Mouse (Mus musculus): ENCODE data around the gene Gja5. TPM values are rescaled to one million over a fixed set of nuclear protein-coding genes. Genes with fewer than 3 reads are reported as not detected.
A peak's percentile ranks its signal among the peaks of the same experiment; 100 is the strongest.

Gja5 gene
- polyA plus RNA-seq, 1 experiment from 2014 or later: 0.13 TPM

DNA sequence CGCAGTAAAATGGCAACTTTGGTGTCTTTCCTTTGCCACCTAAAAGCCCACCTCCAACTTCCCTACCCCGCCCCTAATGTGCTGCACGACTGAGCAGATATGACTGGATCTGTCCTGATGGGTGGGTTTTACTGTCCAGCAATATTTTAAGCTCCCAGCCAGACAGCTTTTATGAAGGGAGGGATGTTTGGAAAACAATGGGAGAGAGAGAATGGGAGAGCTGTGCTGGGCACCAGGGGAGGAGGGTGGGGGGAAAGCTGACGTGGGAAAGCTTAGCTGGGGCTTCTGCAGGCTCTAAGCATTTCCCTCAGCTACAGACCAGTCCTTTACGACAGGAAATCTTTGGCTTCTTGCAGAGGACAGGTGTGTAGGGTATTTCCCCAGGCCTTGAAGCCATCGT lies 21.4 kb downstream of the Gja5 start, which contains the start of gene Gja8:
TSS of gene Gja8 (minus strand) at position 101 of the 400 bp plus-strand sequence.
- no peak for TF ChIP-seq CTCF (IDR thresholded peaks at IDR 0.05)
- CTCF ChIA-PET: interaction anchor here (1.6 to 2.1 kb wide), 2 partner anchors 11 to 13 kb away, joined by 3 to 10 read pairs; no protein-coding TSS in a partner anchor
- in situ Hi-C loops (cut with MboI; ENCODE audit: low pct_unique_long_range_greater_than_20kb): no loop called here
- POLR2A ChIA-PET: interaction anchor here (0.7 kb wide), 1 partner anchor 378 kb away, joined by 3 read pairs; no protein-coding TSS in a partner anchor
- ATAC-seq (no peak), DNase-seq (ENCODE audit: low read depth, low spot score) (no peak)
- peaks cover 1% of the 10 kb centered on the region for H3K27me3 ChIP-seq

DNA sequence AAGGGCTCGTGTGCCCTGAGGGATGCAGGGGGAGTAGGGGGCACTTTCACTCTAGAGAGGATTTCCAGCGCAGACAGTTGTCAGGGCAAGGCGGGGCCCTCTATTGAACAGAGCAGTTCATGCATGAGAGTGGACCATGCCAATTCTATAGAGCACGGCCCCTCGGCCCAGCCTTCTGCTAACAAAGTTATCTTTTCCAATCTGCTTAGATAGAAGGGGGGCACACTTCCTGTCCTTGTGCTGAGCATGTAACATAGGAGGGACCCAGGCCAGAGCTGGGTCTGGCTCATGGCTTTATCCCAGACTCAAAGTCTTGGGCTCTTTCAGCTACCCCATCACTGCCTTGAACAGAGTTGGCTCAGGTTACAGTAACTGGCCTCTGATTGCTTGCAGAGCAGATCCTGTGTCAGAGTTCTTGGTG lies 26.8 kb downstream of the Gja5 start:
- ChIA-PET CTCF (interaction anchor here (1.5 kb wide), 1 partner anchor 11 kb away, joined by 3 read pairs; no protein-coding TSS in a partner anchor), POLR2A (no interaction called here)
- ATAC-seq: no peak
- no peak for TF ChIP-seq CTCF (IDR thresholded peaks at IDR 0.05)
- no peak for DNase-seq (ENCODE audit: low read depth, low spot score)
- in situ Hi-C loops (cut with MboI; ENCODE audit: low pct_unique_long_range_greater_than_20kb): no loop called here
- no peaks in the 10 kb centered on the region for H3K27me3 ChIP-seq

DNA sequence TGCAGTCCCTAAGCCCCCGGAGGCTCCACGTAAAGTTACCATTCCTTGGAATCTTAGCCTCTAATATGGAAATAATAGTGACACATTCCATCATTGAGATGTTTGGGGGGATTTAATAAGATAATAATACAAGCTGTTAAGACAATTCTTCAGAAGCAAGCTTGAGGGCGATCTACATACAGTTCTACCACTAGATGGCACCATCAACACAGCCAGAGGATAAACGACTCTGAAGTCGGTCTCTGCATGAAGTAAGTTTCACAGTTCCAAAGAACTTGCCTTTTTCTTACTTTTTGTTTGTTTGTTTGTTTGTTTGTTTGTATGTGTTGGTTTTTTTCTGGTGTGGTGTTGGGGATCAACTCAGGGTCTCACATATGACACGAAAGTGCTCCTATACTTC lies 31.7 kb downstream of the Gja5 start:
- in situ Hi-C loops (cut with MboI; ENCODE audit: low pct_unique_long_range_greater_than_20kb): loop anchor here (5.0 kb wide), 4 partner anchors 141 to 651 kb away; no protein-coding TSS in a partner anchor

DNA sequence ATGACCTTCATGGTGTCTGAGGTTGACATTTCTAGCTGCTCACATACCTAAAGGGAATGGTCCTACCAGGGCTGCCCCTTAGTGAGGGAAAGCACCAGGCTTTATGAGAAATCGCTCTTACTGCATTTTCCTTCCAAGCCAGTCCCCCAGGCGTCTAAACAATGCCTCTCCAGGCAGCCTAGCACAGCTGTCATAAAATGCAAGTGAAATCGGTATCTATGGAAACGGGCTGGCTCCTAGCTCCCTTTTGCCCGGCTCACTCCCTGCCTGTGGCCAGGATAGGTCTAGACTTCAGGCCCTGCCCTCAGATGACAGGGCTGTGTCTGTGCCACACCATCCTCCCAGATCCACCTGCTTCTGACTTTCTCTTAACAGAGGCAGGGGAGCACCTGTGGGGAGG lies 33.1 kb downstream of the Gja5 start:
- TF ChIP-seq CTCF (IDR thresholded peaks at IDR 0.05): no peak
- CTCF ChIA-PET: interaction anchor here (0.8 to 3.0 kb wide), 8 partner anchors 139 to 403 kb away, joined by 3 to 18 read pairs (median 5); no protein-coding TSS in a partner anchor
- no peak for ATAC-seq
- POLR2A ChIA-PET: no interaction called here
- H3K27me3 ChIP-seq: no peaks in the 10 kb centered on the region
- no peak for DNase-seq (ENCODE audit: low read depth, low spot score)
- in situ Hi-C loops (cut with MboI; ENCODE audit: low pct_unique_long_range_greater_than_20kb): loop anchor here (5.0 kb wide), 4 partner anchors 140 to 650 kb away; no protein-coding TSS in a partner anchor

More for the DNA sequence above, 31.7 kb downstream of the Gja5 start:
- H3K27me3 ChIP-seq: no peaks in the 10 kb centered on the region
- peak; percentile 96 for TF ChIP-seq CTCF (IDR thresholded peaks at IDR 0.05)
- ChIA-PET POLR2A (no interaction called here), CTCF (interaction anchor here (0.7 to 3.0 kb wide), 16 partner anchors 9 to 649 kb away, joined by 3 to 18 read pairs (median 4); partner anchors contain the start of gene Gja8)
- DNase-seq (ENCODE audit: low read depth, low spot score) (peak; percentile 39), ATAC-seq (no peak)

DNA sequence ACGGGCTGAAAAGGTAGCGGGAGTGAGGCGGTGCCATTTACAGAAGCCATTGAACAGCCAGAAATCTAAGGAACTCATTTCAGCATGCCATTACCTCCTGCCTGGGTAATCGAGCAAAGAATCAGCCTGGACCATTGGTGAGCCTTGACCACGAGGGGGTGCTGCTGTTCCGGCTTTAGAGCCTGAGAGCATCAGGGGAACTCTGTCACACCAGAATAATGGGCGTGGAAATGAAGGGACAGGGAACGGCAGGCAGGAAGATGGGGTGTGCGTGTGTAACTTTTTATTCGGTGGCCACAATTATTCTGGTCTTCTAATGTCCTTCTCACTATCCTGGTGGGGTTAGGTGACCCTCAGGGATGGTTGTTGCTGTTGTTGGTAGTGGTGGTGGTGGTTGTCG lies 34.2 kb downstream of the Gja5 start:
- peak; percentile 99 for TF ChIP-seq CTCF (IDR thresholded peaks at IDR 0.05)

DNA sequence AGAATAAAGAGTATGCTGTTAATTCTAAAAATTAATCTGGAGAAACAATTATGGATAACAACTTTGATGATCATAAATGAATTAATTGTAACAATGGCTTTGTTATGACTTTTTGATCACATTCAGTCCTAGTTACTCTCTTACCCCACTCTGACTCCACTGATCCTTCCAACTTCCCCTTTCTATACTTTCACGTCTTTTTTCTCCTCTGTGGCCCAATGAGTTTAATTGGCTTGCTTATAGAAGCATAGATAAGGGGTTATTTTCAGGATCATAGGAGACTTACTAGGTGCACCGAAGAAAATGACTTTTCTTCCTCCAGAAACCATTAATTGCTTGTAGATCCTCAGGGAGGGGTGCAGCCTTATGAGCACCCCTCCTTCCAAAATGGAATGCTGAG lies 38.2 kb downstream of the Gja5 start:
- POLR2A ChIA-PET: interaction anchor here (0.6 kb wide), 1 partner anchor 45 kb away, joined by 5 read pairs; no protein-coding TSS in a partner anchor
- in situ Hi-C loops (cut with MboI; ENCODE audit: low pct_unique_long_range_greater_than_20kb): no loop called here
- TF ChIP-seq CTCF (IDR thresholded peaks at IDR 0.05): no peak
- ATAC-seq (no peak), DNase-seq (ENCODE audit: low read depth, low spot score) (no peak)
- CTCF ChIA-PET: interaction anchor here (3.4 kb wide), 1 partner anchor 134 kb away, joined by 27 read pairs; no protein-coding TSS in a partner anchor
- peaks cover 6% of the 10 kb centered on the region for H3K27me3 ChIP-seq

More for the DNA sequence above, 34.2 kb downstream of the Gja5 start:
- CTCF ChIA-PET: interaction anchor here (1.0 to 3.0 kb wide), 5 partner anchors 138 to 399 kb away, joined by 3 to 18 read pairs (median 4); no protein-coding TSS in a partner anchor
- H3K27me3 ChIP-seq: no peaks in the 10 kb centered on the region
- DNase-seq (ENCODE audit: low read depth, low spot score): peak; percentile 55
- POLR2A ChIA-PET: no interaction called here
- peak; percentile 72 for ATAC-seq
- in situ Hi-C loops (cut with MboI; ENCODE audit: low pct_unique_long_range_greater_than_20kb): loop anchor here (5.0 kb wide), 4 partner anchors 139 to 649 kb away; no protein-coding TSS in a partner anchor

DNA sequence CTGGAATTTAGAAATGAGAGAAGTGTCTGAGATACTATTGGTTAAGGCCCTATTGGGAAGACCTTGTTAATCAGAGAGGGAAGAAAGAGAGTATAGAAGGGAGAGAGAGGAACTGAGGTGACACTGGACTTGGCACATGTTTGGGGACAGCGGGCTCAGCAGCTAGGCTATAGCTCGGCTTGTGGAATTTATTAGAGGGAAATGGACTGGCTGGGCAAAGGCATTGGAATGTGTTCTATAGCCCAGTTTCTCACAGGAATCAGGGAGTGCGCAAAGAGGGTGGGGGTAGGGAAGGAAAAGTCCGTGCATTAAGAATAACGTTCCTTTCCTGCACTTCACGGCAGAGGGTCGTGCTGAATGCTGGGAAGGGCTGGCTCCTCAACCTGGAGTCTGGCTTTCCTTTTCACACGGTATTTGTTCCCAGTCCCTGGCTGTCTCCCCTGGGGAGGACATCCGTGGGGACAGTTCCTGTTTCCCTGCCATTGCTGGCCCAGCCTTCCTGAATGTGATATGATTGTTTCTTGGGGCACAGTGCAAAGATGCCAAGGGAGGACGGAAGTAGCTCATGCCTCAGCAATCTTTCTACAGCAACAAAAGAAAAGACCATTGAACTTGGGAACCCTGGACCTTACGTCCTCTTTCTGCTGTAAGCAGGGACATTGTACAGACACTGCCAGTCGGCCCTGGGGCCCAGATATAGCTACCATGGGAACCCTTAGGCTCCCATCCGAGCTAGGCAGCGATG lies 49.2 kb downstream of the Gja5 start:
- no peak for TF ChIP-seq CTCF (IDR thresholded peaks at IDR 0.05)
- in situ Hi-C loops (cut with MboI; ENCODE audit: low pct_unique_long_range_greater_than_20kb): no loop called here
- ATAC-seq (no peak), DNase-seq (ENCODE audit: low read depth, low spot score) (no peak)
- CTCF ChIA-PET: interaction anchor here (0.7 to 1.4 kb wide), 7 partner anchors 13 to 344 kb away, joined by 3 to 6 read pairs (median 3); partner anchors contain the start of gene Bcl9
- H3K27me3 ChIP-seq: no peaks in the 10 kb centered on the region
- POLR2A ChIA-PET: no interaction called here

DNA sequence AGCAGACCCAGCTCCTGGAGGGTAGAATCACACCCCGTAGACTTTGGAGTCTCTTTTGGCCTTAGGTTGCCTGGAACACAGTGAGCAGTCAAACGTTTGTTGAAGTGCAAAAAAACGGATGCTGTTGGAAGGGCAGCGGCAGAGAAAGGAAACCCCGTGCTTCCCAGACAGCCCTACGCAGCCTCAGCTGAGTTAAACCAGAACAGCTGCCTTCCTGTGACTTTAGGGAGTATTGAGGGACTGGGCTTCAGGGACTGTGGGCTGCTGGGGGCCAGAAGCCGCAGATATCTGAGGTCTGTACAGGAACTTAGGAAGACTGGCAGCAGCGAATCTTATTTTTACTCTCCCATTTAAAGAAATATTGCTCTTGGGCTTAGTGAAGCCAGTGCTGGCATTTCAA lies 56.1 kb downstream of the Gja5 start:
- CTCF ChIA-PET: interaction anchor here (1.9 kb wide), 1 partner anchor 9 kb away, joined by 9 read pairs; no protein-coding TSS in a partner anchor
- no peak for DNase-seq (ENCODE audit: low read depth, low spot score)
- in situ Hi-C loops (cut with MboI; ENCODE audit: low pct_unique_long_range_greater_than_20kb): no loop called here

DNA sequence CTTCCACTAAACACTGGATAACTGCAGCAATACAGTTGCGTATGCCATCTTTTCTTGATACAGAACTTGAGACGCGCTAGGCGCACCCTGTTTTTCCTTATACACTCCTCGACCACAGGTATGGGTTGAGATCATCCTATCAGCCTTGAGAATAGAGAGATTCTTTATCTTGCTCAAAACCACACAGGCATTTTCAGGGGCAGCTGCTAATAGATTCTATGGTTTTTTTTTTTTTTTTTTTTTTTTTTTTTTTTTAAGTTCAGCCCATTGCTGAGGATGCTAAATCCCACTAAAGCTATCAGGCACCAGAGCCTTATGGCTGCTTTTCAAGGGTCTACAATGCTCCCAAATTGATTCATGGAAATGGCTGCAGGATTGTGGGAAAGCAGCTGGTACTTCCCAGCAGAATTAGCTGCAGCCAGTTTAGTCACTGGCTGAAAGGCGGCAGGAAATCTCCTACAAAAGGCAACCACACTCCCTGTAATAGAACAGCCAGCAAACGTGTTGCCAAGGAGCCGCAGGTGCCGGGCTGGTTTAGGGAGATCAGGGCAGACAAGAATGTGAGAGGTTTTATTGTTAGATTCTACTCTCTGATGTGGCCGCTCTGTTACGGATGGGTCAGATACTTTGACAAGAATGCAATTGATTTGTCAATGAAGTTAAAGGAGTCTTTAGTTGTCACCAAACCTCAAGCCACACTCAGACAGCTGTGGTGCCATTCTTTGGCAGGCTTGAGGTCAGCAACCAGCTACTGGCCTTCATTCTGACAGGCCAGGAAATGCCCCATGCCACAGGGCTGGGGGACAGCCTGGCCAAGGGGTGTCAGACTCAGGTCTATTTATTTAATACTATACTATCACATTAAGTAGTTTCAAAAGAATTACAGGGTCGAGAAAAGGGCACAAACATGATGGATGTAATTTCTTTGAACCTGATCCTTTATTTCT lies 58.9 kb downstream of the Gja5 start:
- in situ Hi-C loops (cut with MboI; ENCODE audit: low pct_unique_long_range_greater_than_20kb): no loop called here
- no peak for ATAC-seq

More for the DNA sequence above, 56.1 kb downstream of the Gja5 start:
- no peaks in the 10 kb centered on the region for H3K27me3 ChIP-seq
- POLR2A ChIA-PET: no interaction called here
- TF ChIP-seq CTCF (IDR thresholded peaks at IDR 0.05): no peak
- ATAC-seq: no peak

DNA sequence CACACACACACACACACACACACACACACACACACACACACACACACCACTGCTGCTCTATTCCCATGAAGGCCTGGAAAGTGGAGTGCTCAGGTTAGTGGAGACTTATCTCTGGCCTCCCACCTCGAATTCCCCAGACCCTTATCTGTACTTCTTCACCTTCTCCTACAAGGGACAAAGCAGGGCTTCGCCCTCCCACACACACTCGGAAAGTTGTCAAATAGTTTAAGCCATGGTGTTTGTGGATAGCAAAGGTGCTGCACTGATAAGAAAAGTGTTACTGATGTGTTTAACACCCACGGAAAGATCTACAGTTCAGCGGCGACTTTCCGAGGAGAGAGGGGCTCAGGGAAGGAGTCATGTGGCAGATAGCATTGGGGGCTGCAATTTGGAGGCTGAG lies 66.5 kb downstream of the Gja5 start:
- DNase-seq (ENCODE audit: low read depth, low spot score) (no peak), ATAC-seq (no peak)
- ChIA-PET CTCF (no interaction called here), POLR2A (interaction anchor here (0.7 kb wide), 1 partner anchor 57 kb away, joined by 4 read pairs; no protein-coding TSS in a partner anchor)
- H3K27me3 ChIP-seq: no peaks in the 10 kb centered on the region
- in situ Hi-C loops (cut with MboI; ENCODE audit: low pct_unique_long_range_greater_than_20kb): no loop called here
- no peak for TF ChIP-seq CTCF (IDR thresholded peaks at IDR 0.05)

More for the DNA sequence above, 58.9 kb downstream of the Gja5 start:
- no peak for TF ChIP-seq CTCF (IDR thresholded peaks at IDR 0.05)
- no peaks in the 10 kb centered on the region for H3K27me3 ChIP-seq
- CTCF ChIA-PET: no interaction called here
- no peak for DNase-seq (ENCODE audit: low read depth, low spot score)
- POLR2A ChIA-PET: no interaction called here

Measured in Patski (cell line).